Mouse (Mus musculus) liver, embryonic 14.5 days (tissue): ENCODE results near the gene Stat6.

Source experiments
- CTCF ChIP-seq: IDR thresholded peaks from 2 replicates; pipeline ENCODE4 v1.5.1; 2016; ENCODE audit warnings: antibody characterized with exemption, low read depth, control low read depth
- EP300 ChIP-seq: IDR thresholded peaks from 2 replicates; pipeline ENCODE4 v1.6.1; 2016; ENCODE audit warnings: antibody characterized with exemption, low read depth

DNA sequence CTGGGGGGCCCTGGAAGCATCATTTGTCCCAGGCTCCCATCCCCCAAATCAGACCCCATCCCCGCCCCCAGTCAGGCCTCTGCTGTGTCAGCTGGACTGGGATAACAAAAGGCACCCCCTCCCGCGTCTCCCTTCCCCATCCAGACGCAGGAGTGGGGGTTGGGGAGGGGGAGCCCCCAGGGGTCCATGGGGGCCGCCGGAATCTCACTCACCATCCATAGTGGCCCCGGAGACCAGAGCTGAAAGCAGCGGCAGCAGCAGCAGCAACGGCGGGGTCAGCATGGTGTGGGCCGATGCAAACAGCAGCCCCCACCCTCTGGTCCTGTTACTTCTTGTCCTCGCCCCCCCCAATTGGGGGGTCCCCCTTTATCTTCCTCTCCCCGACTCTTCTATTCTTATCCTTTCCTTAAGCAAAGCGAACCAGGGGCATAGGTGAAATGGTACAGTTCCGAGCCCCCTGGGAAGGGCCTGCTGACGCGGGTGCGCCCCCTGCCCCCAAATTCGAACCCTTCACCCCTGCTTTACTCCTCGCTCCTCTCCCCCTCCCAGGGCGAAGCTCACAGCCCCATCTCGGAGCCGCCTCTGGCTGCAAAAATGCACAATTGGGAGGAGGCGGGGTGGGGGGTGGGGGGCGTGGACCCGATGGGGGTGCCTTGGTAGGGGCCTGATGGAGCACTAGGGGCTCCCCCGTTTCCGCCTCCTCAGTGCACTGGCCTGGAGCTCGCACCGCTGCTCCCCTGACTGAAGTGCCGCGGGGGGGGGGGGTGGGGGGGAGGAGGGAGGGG is 22.2 kb upstream of the Stat6 start, which contains the start of gene Lrp1:
- TF ChIP-seq CTCF = no peak
- TF ChIP-seq EP300 = no peak
